Mouse (Mus musculus): ENCODE measurements around the gene Kcnq5. TPM values are rescaled to one million over a fixed set of nuclear protein-coding genes. Genes with fewer than 3 reads are reported as not detected.

Kcnq5 gene
- total and polyA plus RNA-seq, 2 experiments from 2014 or later: 2.5 to 11.3 TPM

DNA sequence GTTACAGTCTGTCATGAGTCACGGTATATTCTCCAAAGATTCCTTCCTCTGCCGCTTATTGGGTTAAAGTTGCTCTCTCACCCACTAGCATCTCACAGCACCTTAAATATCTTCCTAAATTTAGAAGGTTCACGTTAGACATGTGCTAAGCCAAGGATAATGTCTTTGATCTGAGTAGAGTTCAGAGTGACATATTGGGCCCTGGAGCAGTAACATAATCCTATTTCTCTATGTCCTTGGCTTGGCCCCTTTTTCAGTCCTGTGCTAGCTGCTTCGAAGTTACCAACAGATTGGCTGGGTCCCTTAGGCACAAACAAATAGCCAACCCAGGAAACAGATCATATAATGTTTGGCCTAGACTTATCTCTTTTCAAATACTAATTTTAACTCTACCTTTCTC lies 533.7 kb downstream of the Kcnq5 start:
- Histone ChIP-seq H3K9ac (replicated peaks; ENCODE audit: low read length, poor library complexity, severe bottlenecking) (no peak overlapping the region), H3K27me3 (ENCODE audit: insufficient read depth, low read length) (no peaks in the 10 kb centered on the region), H3K4me3 (ENCODE audit: low read depth, low read length) (no peak overlapping the region), H3K9me3 (ENCODE audit: low read length) (no peaks in the 10 kb centered on the region), H3K4me2 (ENCODE audit: low read depth, low read length, poor library complexity, severe bottlenecking) (no peak overlapping the region), H3K36me3 (ENCODE audit: insufficient read depth, low read length) (no peaks in the 10 kb centered on the region), H3K27ac (ENCODE audit: low read depth, low read length) (no peak overlapping the region), H3K4me1 (ENCODE audit: insufficient read depth, low read length) (no peaks in the 10 kb centered on the region)
- no peak for TF ChIP-seq CTCF (IDR thresholded peaks at IDR 0.05)
- ATAC-seq (ENCODE audit: low FRiP score): no peak
- WGBS: 55% methylated on average over 4 of the region's 4 CpGs
- no peak for DNase-seq (ENCODE audit: low spot score)

DNA sequence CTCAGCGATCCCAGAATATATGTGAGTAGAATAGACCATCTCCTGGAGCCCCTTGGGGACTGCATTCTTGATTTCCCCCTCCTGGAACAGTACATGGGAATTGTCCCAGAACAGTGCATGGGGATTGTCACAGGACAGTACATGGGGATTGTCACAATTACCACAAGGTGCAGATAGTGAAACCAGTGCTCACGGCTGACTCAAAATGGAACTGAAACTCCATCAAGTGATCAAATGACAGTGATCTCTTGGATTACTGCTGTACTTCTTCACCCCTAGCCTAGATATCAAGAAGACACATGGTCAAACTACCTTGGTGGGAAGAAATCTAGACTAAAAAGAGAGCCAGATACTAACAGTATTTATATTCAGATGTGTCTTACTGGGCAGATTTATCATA lies 536.1 kb downstream of the Kcnq5 start:
- WGBS: 86% methylated on average over 2 of the region's 2 CpGs

DNA sequence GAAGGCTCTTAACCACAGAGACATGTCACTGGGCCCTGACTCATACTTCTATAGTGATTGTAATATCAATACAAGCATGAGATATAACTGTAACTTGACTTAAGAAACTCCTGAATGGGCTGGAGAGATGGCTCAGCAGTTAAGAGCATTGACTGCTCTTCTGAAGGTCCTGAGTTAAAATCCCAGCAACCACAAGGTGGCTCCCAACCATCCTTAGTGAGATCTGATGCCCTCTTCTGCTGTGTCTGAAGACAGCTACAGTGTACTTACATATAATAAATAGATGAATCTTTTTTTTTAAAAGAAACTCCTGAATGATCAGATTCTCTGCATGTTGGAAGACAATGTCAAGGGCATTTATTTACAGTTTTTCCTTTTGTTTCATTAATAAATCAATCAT lies 542.4 kb downstream of the Kcnq5 start:
- no peaks in the 10 kb centered on the region for H3K9me3 ChIP-seq (ENCODE audit: low read length)
- no peaks in the 10 kb centered on the region for H3K36me3 ChIP-seq (ENCODE audit: insufficient read depth, low read length)
- ATAC-seq (ENCODE audit: low FRiP score) (no peak), DNase-seq (ENCODE audit: low spot score) (peak; percentile 61)
- H3K4me1 ChIP-seq (ENCODE audit: insufficient read depth, low read length): no peaks in the 10 kb centered on the region
- H3K4me3 ChIP-seq (ENCODE audit: low read depth, low read length): no peak overlapping the region
- H3K27ac ChIP-seq (ENCODE audit: low read depth, low read length): no peak overlapping the region
- no peak overlapping the region for H3K4me2 ChIP-seq (ENCODE audit: low read depth, low read length, poor library complexity, severe bottlenecking)
- TF ChIP-seq CTCF (IDR thresholded peaks at IDR 0.05): peak; percentile 73
- no peaks in the 10 kb centered on the region for H3K27me3 ChIP-seq (ENCODE audit: insufficient read depth, low read length)
- no peak overlapping the region for H3K9ac ChIP-seq (replicated peaks; ENCODE audit: low read length, poor library complexity, severe bottlenecking)

More for the DNA sequence above, 536.1 kb downstream of the Kcnq5 start:
- Histone ChIP-seq H3K4me3 (ENCODE audit: low read depth, low read length) (no peak overlapping the region), H3K4me2 (ENCODE audit: low read depth, low read length, poor library complexity, severe bottlenecking) (no peak overlapping the region), H3K9me3 (ENCODE audit: low read length) (no peaks in the 10 kb centered on the region), H3K27ac (ENCODE audit: low read depth, low read length) (no peak overlapping the region), H3K36me3 (ENCODE audit: insufficient read depth, low read length) (no peaks in the 10 kb centered on the region), H3K27me3 (ENCODE audit: insufficient read depth, low read length) (no peaks in the 10 kb centered on the region), H3K4me1 (ENCODE audit: insufficient read depth, low read length) (no peaks in the 10 kb centered on the region), H3K9ac (replicated peaks; ENCODE audit: low read length, poor library complexity, severe bottlenecking) (no peak overlapping the region)
- ATAC-seq (ENCODE audit: low FRiP score): no peak
- no peak for TF ChIP-seq CTCF (IDR thresholded peaks at IDR 0.05)
- no peak for DNase-seq (ENCODE audit: low spot score)

DNA sequence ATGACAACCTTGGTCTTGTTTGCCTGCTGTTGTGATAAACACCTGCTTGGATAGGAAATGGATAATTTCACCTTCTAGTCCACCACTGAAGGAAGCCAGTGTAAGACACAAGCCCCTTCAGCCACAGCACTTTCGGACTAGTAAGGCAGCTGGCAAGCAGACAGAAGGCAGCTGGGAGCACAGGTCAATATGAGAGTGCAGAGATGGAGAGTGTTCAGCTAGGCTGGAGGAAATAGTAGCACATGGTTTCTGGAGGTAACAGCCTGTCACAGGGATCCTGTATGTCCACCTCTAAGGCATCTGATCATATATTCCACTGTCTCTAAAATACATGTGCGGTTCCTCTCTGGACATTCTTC lies 549.6 kb downstream of the Kcnq5 start:
- Histone ChIP-seq H3K27ac (ENCODE audit: low read depth, low read length) (no peak overlapping the region), H3K36me3 (ENCODE audit: insufficient read depth, low read length) (no peaks in the 10 kb centered on the region), H3K9me3 (ENCODE audit: low read length) (no peaks in the 10 kb centered on the region), H3K9ac (replicated peaks; ENCODE audit: low read length, poor library complexity, severe bottlenecking) (no peak overlapping the region), H3K27me3 (ENCODE audit: insufficient read depth, low read length) (no peaks in the 10 kb centered on the region), H3K4me1 (ENCODE audit: insufficient read depth, low read length) (no peaks in the 10 kb centered on the region), H3K4me3 (ENCODE audit: low read depth, low read length) (no peak overlapping the region), H3K4me2 (ENCODE audit: low read depth, low read length, poor library complexity, severe bottlenecking) (no peak overlapping the region)
- ATAC-seq (ENCODE audit: low FRiP score) (no peak), DNase-seq (ENCODE audit: low spot score) (peak; percentile 18)
- no peak for TF ChIP-seq CTCF (IDR thresholded peaks at IDR 0.05)
- WGBS: 82% methylated on average over 2 of the region's 2 CpGs

DNA sequence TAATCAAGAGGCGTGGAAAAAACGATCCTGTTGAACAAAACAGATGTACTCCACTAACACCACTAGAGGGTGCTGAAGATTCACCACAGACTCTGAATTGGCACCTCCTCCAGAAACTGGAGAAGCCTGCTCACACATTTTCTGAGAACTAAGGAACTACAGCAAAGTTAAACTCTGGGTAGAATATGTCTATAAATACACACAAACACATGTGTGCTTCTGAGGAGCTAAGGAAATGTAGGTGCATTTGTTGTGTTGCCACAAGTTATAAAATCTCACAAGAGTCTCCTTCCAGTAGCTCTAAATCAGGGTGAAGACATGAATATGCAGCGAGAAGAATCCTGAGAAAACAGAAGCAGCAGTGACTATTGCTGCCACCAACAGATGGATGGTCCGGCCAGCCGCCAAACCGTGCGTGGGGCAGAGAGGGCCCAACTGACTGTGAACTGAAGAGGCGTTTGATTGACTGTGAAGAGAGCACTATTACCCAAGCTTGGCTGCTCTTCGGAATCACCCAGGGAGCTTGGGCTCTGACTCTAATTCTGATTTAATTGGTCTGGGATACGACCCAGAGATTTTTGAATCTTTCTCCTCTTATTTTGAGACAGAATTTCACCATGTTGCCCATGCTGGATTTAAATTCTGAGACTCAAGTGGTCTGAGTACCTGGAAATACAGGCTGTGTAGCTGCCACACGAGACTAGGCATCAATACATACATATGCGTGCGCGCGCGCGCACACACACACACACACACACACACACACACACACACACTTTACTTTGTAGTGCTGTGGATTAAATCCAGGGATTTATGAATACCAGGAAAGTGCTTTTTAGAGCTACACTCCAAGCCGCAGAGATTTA lies 550.2 kb downstream of the Kcnq5 start:
- peak; percentile 97 for TF ChIP-seq CTCF (IDR thresholded peaks at IDR 0.05)
- Histone ChIP-seq H3K27me3 (ENCODE audit: insufficient read depth, low read length) (no peaks in the 10 kb centered on the region), H3K4me1 (ENCODE audit: insufficient read depth, low read length) (no peaks in the 10 kb centered on the region), H3K27ac (ENCODE audit: low read depth, low read length) (no peak overlapping the region), H3K9me3 (ENCODE audit: low read length) (no peaks in the 10 kb centered on the region), H3K4me3 (ENCODE audit: low read depth, low read length) (no peak overlapping the region), H3K4me2 (ENCODE audit: low read depth, low read length, poor library complexity, severe bottlenecking) (0 out of 2 replicates have a peak overlapping the region, but pooled peaks have one; percentile 20), H3K9ac (replicated peaks; ENCODE audit: low read length, poor library complexity, severe bottlenecking) (no peak overlapping the region), H3K36me3 (ENCODE audit: insufficient read depth, low read length) (no peaks in the 10 kb centered on the region)
- peak; percentile 89 for ATAC-seq (ENCODE audit: low FRiP score)
- peak; percentile 96 for DNase-seq (ENCODE audit: low spot score)
- WGBS: 50% methylated on average over 18 of the region's 18 CpGs

- DNase-seq (ENCODE audit: low spot score): peak; percentile 17
- 64% methylated on average over 2 of the region's 2 CpGs for WGBS
- H3K4me3 ChIP-seq (ENCODE audit: low read depth, low read length): no peak overlapping the region
- no peaks in the 10 kb centered on the region for H3K4me1 ChIP-seq (ENCODE audit: insufficient read depth, low read length)
- H3K9me3 ChIP-seq (ENCODE audit: low read length): no peaks in the 10 kb centered on the region
- no peak for ATAC-seq (ENCODE audit: low FRiP score)
- no peaks in the 10 kb centered on the region for H3K27me3 ChIP-seq (ENCODE audit: insufficient read depth, low read length)
- H3K36me3 ChIP-seq (ENCODE audit: insufficient read depth, low read length): no peaks in the 10 kb centered on the region
- no peak overlapping the region for H3K9ac ChIP-seq (replicated peaks; ENCODE audit: low read length, poor library complexity, severe bottlenecking)
- no peak overlapping the region for H3K4me2 ChIP-seq (ENCODE audit: low read depth, low read length, poor library complexity, severe bottlenecking)
- no peak overlapping the region for H3K27ac ChIP-seq (ENCODE audit: low read depth, low read length)
- no peak for TF ChIP-seq CTCF (IDR thresholded peaks at IDR 0.05)
These were observed 554.5 kb downstream of the Kcnq5 start for GRCm38 (mm10) chr1:21407266-21407665.
